Mouse (Mus musculus): ENCODE measurements around the gene Wbp2.
A peak's percentile ranks its signal among the peaks of the same experiment; 100 is the strongest.

Wbp2 gene

GRCm38 (mm10) chr11:116088741-116089394 lies 2.1 kb upstream of the Wbp2 start:
- no peak for DNase-seq

GRCm38 (mm10) chr11:116088188-116088587 lies 1.4 kb upstream of the Wbp2 start:
- DNase-seq = no peak

- peak; percentile 79 to 90 for DNase-seq
These were observed 667 bp upstream of the Wbp2 start for GRCm38 (mm10) chr11:116087194-116088130.

- DNase-seq = no peak
These were observed 2.6 kb downstream of the Wbp2 start for GRCm38 (mm10) chr11:116084166-116084565.

GRCm38 (mm10) chr11:116083096-116083672 lies 3.6 kb downstream of the Wbp2 start:
- no peak for DNase-seq

GRCm38 (mm10) chr11:116081081-116081480 lies 5.7 kb downstream of the Wbp2 start:
- peak; percentile 54 to 79 for DNase-seq

GRCm38 (mm10) chr11:116079511-116079910 lies 7.3 kb downstream of the Wbp2 start:
- DNase-seq = no peak

- no peak for DNase-seq
These were observed 8.0 kb downstream of the Wbp2 start for GRCm38 (mm10) chr11:116078676-116079320.

GRCm38 (mm10) chr11:116078221-116078620 lies 8.6 kb downstream of the Wbp2 start:
- peak; percentile 83 to 89 for DNase-seq

GRCm38 (mm10) chr11:116077446-116078204 lies 9.2 kb downstream of the Wbp2 start, which contains the start of gene Unc13d:
Gene Unc13d, minus strand, starts transcription at chr11:116077961.
- peak; percentile 73 to 74 for DNase-seq

- peak; percentile 49 to 53 for DNase-seq
These were observed 10.0 kb downstream of the Wbp2 start for GRCm38 (mm10) chr11:116076836-116077235.

- DNase-seq = no peak
These were observed 10.6 kb downstream of the Wbp2 start for GRCm38 (mm10) chr11:116076266-116076540.

- DNase-seq = no peak
These were observed 11.1 kb downstream of the Wbp2 start for GRCm38 (mm10) chr11:116075539-116076265.

GRCm38 (mm10) chr11:116074436-116074991 lies 12.3 kb downstream of the Wbp2 start:
- no peak for DNase-seq

- no peak for DNase-seq
These were observed 14.2 kb downstream of the Wbp2 start for GRCm38 (mm10) chr11:116072608-116073007.

- peak in 1 of 2 experiments; percentile 33 for DNase-seq
These were observed 15.3 kb downstream of the Wbp2 start for GRCm38 (mm10) chr11:116071510-116071909.

- no peak for DNase-seq
These were observed 21.4 kb downstream of the Wbp2 start for GRCm38 (mm10) chr11:116065345-116065744.

GRCm38 (mm10) chr11:116064187-116064867 lies 22.5 kb downstream of the Wbp2 start:
- DNase-seq = no peak

GRCm38 (mm10) chr11:116063562-116063961 lies 23.2 kb downstream of the Wbp2 start:
- no peak for DNase-seq

- DNase-seq = no peak
These were observed 24.3 kb downstream of the Wbp2 start for GRCm38 (mm10) chr11:116062521-116062920.
